Mouse (Mus musculus) ES-Bruce4 (cell line): ENCODE results near the gene Rgs10. TPM values are rescaled to one million over a fixed set of nuclear protein-coding genes. Genes with fewer than 3 reads are reported as not detected.

Experiments
- H3K27ac ChIP-seq: 2 replicates; pipeline ENCODE4 v1.5.1; 2012; ENCODE audit warnings: low read length, inconsistent platforms; ENCODE audit not compliant: insufficient read depth
- H3K27me3 ChIP-seq: 2 replicates; pipeline ENCODE4 v1.6.1; 2012; ENCODE audit warnings: mild to moderate bottlenecking, low read length, inconsistent platforms; ENCODE audit not compliant: control insufficient read depth, poor library complexity, insufficient read depth, severe bottlenecking
- H3K36me3 ChIP-seq: 2 replicates; pipeline ENCODE4 v1.6.1; 2012; ENCODE audit warnings: inconsistent platforms, mild to moderate bottlenecking, low read length, moderate library complexity; ENCODE audit not compliant: control insufficient read depth, poor library complexity, insufficient read depth, severe bottlenecking
- H3K4me1 ChIP-seq: one replicate; pipeline ENCODE4 v1.8.1; 2011; ENCODE audit warnings: low read length; ENCODE audit not compliant: control insufficient read depth, insufficient read depth
- H3K4me3 ChIP-seq: 2 replicates; pipeline ENCODE4 v1.5.1; 2011; ENCODE audit warnings: low read depth, mild to moderate bottlenecking, low read length
- H3K9ac ChIP-seq: 2 replicates; pipeline ENCODE4 v1.6.1; 2012; ENCODE audit warnings: low read depth, mild to moderate bottlenecking, inconsistent platforms; ENCODE audit not compliant: poor library complexity, severe bottlenecking
- H3K9me3 ChIP-seq: replicated peaks from 2 replicates; pipeline ENCODE4 v1.6.1; 2012; ENCODE audit warnings: mild to moderate bottlenecking, low read length, inconsistent platforms; ENCODE audit not compliant: control insufficient read depth, poor library complexity, insufficient read depth, severe bottlenecking
- CTCF ChIP-seq: IDR thresholded peaks from one replicate; pipeline ENCODE4 v1.8.1; 2011; ENCODE audit warnings: low read depth, low read length
- EP300 ChIP-seq: IDR thresholded peaks from 2 replicates; pipeline ENCODE4 v1.6.1; 2011; ENCODE audit warnings: low read depth, low read length; ENCODE audit not compliant: insufficient read depth
- POLR2A ChIP-seq: IDR thresholded peaks from one replicate; pipeline ENCODE4 v1.8.1; 2011; ENCODE audit warnings: low read length; ENCODE audit not compliant: insufficient read depth
- polyA plus RNA-seq: library from polyadenylated mRNA; stranded (reverse); fragments of >200 nt; gene quantifications from 2 replicates; pipeline ENCODE4 v1.2.4, GENCODE M21; 2011; ENCODE audit warnings: low read depth; ENCODE audit not compliant: missing spikeins, insufficient read depth, insufficient read length

Rgs10 gene
- polyA plus RNA-seq, 1 experiment, result 6.0 TPM

- no peak for TF ChIP-seq POLR2A
- no peak for TF ChIP-seq CTCF
- no peak for TF ChIP-seq EP300
Measured at GRCm38 (mm10) chr7:128403128-128403527, 15.4 kb downstream of the Rgs10 start.

GRCm38 (mm10) chr7:128402577-128402976 lies 16.0 kb downstream of the Rgs10 start:
- Histone ChIP-seq H3K4me1 (no peaks in the 10 kb centered on the region), H3K27me3 (no peaks in the 10 kb centered on the region; the same call in 1 of the 2 replicates), H3K9me3 (no peaks in the 10 kb centered on the region), H3K27ac (no peak overlapping the region), H3K4me3 (no peak overlapping the region), H3K36me3 (no peaks in the 10 kb centered on the region), H3K9ac (no peak overlapping the region)
- TF ChIP-seq EP300, result no peak
- TF ChIP-seq CTCF, result no peak
- TF ChIP-seq POLR2A, result no peak

More at GRCm38 (mm10) chr7:128403128-128403527, 15.4 kb downstream of the Rgs10 start:
- Histone ChIP-seq H3K9me3 (no peaks in the 10 kb centered on the region), H3K27me3 (no peaks in the 10 kb centered on the region; the same call in 1 of the 2 replicates), H3K27ac (no peak overlapping the region), H3K36me3 (no peaks in the 10 kb centered on the region), H3K9ac (no peak overlapping the region), H3K4me3 (no peak overlapping the region), H3K4me1 (no peaks in the 10 kb centered on the region)

GRCm38 (mm10) chr7:128398664-128399063 lies 19.9 kb downstream of the Rgs10 start:
- Histone ChIP-seq H3K9ac (no peak overlapping the region), H3K36me3 (no peaks in the 10 kb centered on the region), H3K4me3 (no peak overlapping the region), H3K9me3 (no peaks in the 10 kb centered on the region), H3K4me1 (no peaks in the 10 kb centered on the region), H3K27ac (no peak overlapping the region), H3K27me3 (no peaks in the 10 kb centered on the region; the same call in 1 of the 2 replicates)
- no peak for TF ChIP-seq EP300
- no peak for TF ChIP-seq CTCF
- TF ChIP-seq POLR2A, result no peak

- TF ChIP-seq POLR2A (no peak), EP300 (no peak), CTCF (no peak)
- Histone ChIP-seq H3K27ac (no peak overlapping the region), H3K4me1 (no peaks in the 10 kb centered on the region), H3K9me3 (no peaks in the 10 kb centered on the region), H3K27me3 (no peaks in the 10 kb centered on the region; the same call in 1 of the 2 replicates), H3K9ac (no peak overlapping the region), H3K36me3 (no peaks in the 10 kb centered on the region), H3K4me3 (no peak overlapping the region)
Measured at GRCm38 (mm10) chr7:128397066-128397465, 21.5 kb downstream of the Rgs10 start.

- no peaks in the 10 kb centered on the region for H3K9me3 ChIP-seq
- H3K27me3 ChIP-seq, result no peaks in the 10 kb centered on the region
- no peak overlapping the region for H3K9ac ChIP-seq
- H3K36me3 ChIP-seq, result no peaks in the 10 kb centered on the region
- no peak overlapping the region for H3K27ac ChIP-seq
- no peaks in the 10 kb centered on the region for H3K4me1 ChIP-seq
- no peak overlapping the region for H3K4me3 ChIP-seq
- TF ChIP-seq POLR2A, result no peak
- no peak for TF ChIP-seq EP300
- no peak for TF ChIP-seq CTCF
Measured at GRCm38 (mm10) chr7:128393756-128394155, 24.8 kb downstream of the Rgs10 start.

GRCm38 (mm10) chr7:128392972-128393314 lies 25.6 kb downstream of the Rgs10 start:
- no peak overlapping the region for H3K9ac ChIP-seq
- no peak for TF ChIP-seq POLR2A
- no peak for TF ChIP-seq CTCF
- TF ChIP-seq EP300, result no peak
- H3K27ac ChIP-seq, result no peak overlapping the region
- H3K4me1 ChIP-seq, result no peaks in the 10 kb centered on the region
- H3K4me3 ChIP-seq, result no peak overlapping the region
- no peaks in the 10 kb centered on the region for H3K27me3 ChIP-seq
- no peaks in the 10 kb centered on the region for H3K36me3 ChIP-seq
- H3K9me3 ChIP-seq, result no peaks in the 10 kb centered on the region
